Mouse (Mus musculus) lung, postnatal 0 days (tissue): ENCODE data around the gene Npr1. TPM values are rescaled to one million over a fixed set of nuclear protein-coding genes. Genes with fewer than 3 reads are reported as not detected.

ENCODE experiments used
- ATAC-seq: fragments of 200-750 bp; cut with Nextera tagmentation; 2 replicates; pipeline ENCODE4 v1.8.0; 2017; ENCODE audit warnings: moderate library complexity
- DNase-seq: peaks from one replicate; pipeline ENCODE4 v3.0.0-alpha.2; 2016; ENCODE audit warnings: low spot score
- H3K27ac ChIP-seq: fragments of 300-500 bp; sonication (generic); 2 replicates; pipeline ENCODE4 v1.5.1; 2014; ENCODE audit warnings: antibody characterized with exemption, mild to moderate bottlenecking, low read length, mixed read lengths
- H3K27me3 ChIP-seq: fragments of 300-500 bp; sonication (generic); replicated peaks from 2 replicates; pipeline ENCODE4 v1.6.1; 2014; ENCODE audit warnings: low read length, mixed read lengths; ENCODE audit not compliant: insufficient read depth
- H3K36me3 ChIP-seq: fragments of 300-500 bp; sonication (generic); 2 replicates; pipeline ENCODE4 v1.6.1; 2014; ENCODE audit warnings: low read length, mixed read lengths; ENCODE audit not compliant: insufficient read depth
- H3K4me1 ChIP-seq: fragments of 300-500 bp; sonication (generic); 2 replicates; pipeline ENCODE4 v1.6.1; 2014; ENCODE audit warnings: antibody characterized with exemption, low read depth, low read length, mixed read lengths; ENCODE audit not compliant: insufficient read depth
- H3K4me2 ChIP-seq: fragments of 300-500 bp; sonication (generic); replicated peaks from 2 replicates; pipeline ENCODE4 v1.6.1; 2014; ENCODE audit warnings: low read depth, mild to moderate bottlenecking, low read length, moderate library complexity, mixed read lengths
- H3K4me3 ChIP-seq: fragments of 300-500 bp; sonication (generic); 2 replicates; pipeline ENCODE4 v1.5.1; 2014; ENCODE audit warnings: low read depth, low read length
- H3K9ac ChIP-seq: fragments of 300-500 bp; sonication (generic); replicated peaks from 2 replicates; pipeline ENCODE4 v1.6.1; 2014; ENCODE audit warnings: low read depth, mild to moderate bottlenecking
- H3K9me3 ChIP-seq: fragments of 300-500 bp; sonication (generic); 2 replicates; pipeline ENCODE4 v1.6.1; 2016; ENCODE audit warnings: low read length, mixed read lengths
- CTCF ChIP-seq: IDR thresholded peaks from 2 replicates; pipeline ENCODE4 v1.5.1; 2016; ENCODE audit warnings: antibody characterized with exemption, mild to moderate bottlenecking
- EP300 ChIP-seq: IDR thresholded peaks from 2 replicates; pipeline ENCODE4 v1.6.1; 2016; ENCODE audit warnings: antibody characterized with exemption, mild to moderate bottlenecking, control low read depth
- WGBS: fragments of 180-500 bp; shearing (Covaris S2); extraction: QIAGEN DNeasy Blood & Tissue Kit; methylation state at CpG from one replicate; pipeline ENCODE4 v1.1.7; 2014; 5-methylcytosine and 5-hydroxymethylcytosine counted together
- polyA plus RNA-seq: library from polyadenylated mRNA; unstranded; fragments of >200 nt; fragmentation: Nextera tagmentation; extraction: Ambion mirVana; gene quantifications from 2 replicates; pipeline ENCODE4 v1.2.1, GENCODE M21; 2015

Gene Npr1
- polyA plus RNA-seq, 1 experiment from 2014 or later = 30.0 TPM

DNA sequence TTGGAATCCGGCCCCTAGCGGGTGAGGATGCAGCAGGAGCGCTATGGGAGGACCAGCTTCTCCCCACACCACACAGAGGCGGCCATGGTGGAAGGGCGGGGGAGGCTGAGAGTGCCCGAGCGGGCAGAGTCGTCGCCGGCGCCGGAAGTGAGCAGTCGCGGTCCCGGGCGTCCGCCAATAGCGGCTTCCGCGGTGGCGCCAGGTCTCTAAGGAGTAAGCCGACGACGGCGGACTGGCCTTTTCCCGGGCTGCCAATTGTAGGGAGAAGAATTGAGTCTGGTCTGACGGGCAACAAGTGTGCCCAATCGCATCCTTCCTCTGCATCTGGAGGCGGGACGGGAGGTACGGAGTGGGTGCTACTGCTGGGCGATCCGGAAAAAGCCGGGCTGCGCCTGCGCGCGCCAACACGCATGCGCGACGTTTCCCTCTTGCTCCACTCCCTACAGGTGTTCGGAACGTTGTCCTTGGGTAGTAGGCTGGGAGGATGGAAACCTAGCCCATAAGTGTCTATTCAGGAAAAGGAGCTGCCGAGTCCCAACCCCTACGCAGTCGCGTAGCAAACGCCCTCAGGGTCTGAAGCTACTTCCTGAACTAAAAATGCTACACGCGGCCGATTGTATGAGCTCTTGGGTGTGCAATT, 32.2 kb downstream of the Npr1 start, which contains the start of gene Ints3:
Gene Ints3 (minus strand): TSS at position 242 of the 640 bp plus-strand sequence.
- peaks cover 21% of the 10 kb centered on the region; the same call in 1 of the 2 replicates for H3K4me1 ChIP-seq
- ATAC-seq = peak; percentile 99
- WGBS = under 1% methylated on average over 52 of the region's 52 CpGs
- peak within 1 kb of the TSS; percentile 65 for H3K4me3 ChIP-seq
- H3K27ac ChIP-seq = peak within 1 kb of the TSS; percentile 98
- H3K4me2 ChIP-seq = peak within 1 kb of the TSS; percentile 92
- no peaks in the 10 kb centered on the region for H3K36me3 ChIP-seq
- peak within 1 kb of the TSS; percentile 78 for H3K9ac ChIP-seq
- H3K9me3 ChIP-seq = no peaks in the 10 kb centered on the region
- DNase-seq = peak; percentile 100
- no peaks in the 10 kb centered on the region for H3K27me3 ChIP-seq
- peak; percentile 23 for TF ChIP-seq CTCF
- no peak for TF ChIP-seq EP300

GRCm38 (mm10) chr3:90432811-90433219, 32.9 kb downstream of the Npr1 start:
- ATAC-seq = peak; percentile 5; the same call in 1 of the 2 replicates
- Histone ChIP-seq H3K4me1 (peaks cover 25% of the 10 kb centered on the region; the same call in 1 of the 2 replicates), H3K27ac (peak overlapping the region; percentile 98), H3K27me3 (no peaks in the 10 kb centered on the region), H3K4me3 (peak overlapping the region; percentile 65), H3K9ac (peak overlapping the region; percentile 78), H3K9me3 (no peaks in the 10 kb centered on the region), H3K36me3 (no peaks in the 10 kb centered on the region), H3K4me2 (peak overlapping the region; percentile 92)
- 2% methylated on average over 12 of the region's 12 CpGs for WGBS
- TF ChIP-seq EP300 (no peak), CTCF (no peak)
- DNase-seq = peak; percentile 59

DNA sequence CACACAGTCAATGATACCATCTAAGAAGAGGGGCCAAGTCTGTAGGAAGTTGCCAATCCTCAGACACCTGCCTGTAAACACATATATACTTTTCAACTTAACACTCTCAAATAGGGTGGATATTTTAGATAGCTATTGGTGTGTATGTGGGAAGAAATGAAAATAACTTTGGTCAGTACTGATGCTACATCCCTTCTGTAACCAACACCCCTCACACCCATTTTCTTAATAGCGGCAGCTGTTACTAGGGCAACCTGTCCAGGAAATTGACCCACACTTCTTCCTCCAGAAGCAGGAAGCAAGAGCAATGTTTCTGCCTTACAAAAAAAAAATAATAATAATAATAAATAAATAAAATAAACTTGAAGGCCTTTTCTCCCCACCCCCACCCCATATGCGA, 33.3 kb downstream of the Npr1 start:
- TF ChIP-seq EP300 = no peak
- TF ChIP-seq CTCF = no peak

DNA sequence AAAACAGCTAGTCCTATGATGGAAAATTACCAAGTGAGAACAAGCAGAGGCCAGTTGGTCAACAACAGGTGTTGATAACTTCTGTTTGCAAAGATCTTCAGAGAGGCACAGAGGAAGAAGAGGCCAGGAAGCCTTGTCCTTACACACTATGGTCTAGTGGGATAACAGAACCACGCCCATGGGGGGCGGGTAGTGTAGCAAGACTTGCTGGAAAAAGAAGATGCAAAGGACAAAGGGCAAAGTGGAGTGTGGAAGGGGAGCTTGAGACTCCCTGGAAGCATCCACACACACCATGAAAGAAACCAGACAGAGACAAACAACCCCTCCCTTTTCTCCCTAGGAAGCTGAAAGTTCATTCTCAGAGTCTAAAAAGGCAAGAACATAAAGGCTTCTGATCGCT, 36.1 kb downstream of the Npr1 start:
- H3K4me1 ChIP-seq = peaks cover 25% of the 10 kb centered on the region; the same call in 1 of the 2 replicates
- H3K27me3 ChIP-seq = no peaks in the 10 kb centered on the region
- no peaks in the 10 kb centered on the region for H3K9me3 ChIP-seq
- H3K4me2 ChIP-seq = no peak overlapping the region
- no peak overlapping the region for H3K4me3 ChIP-seq
- TF ChIP-seq CTCF = no peak
- TF ChIP-seq EP300 = no peak
- no peak overlapping the region for H3K9ac ChIP-seq
- no peaks in the 10 kb centered on the region for H3K36me3 ChIP-seq
- ATAC-seq (no peak), DNase-seq (no peak)
- no peak overlapping the region for H3K27ac ChIP-seq
- 81% methylated on average over 3 of the region's 3 CpGs for WGBS

More for the DNA sequence above, 33.3 kb downstream of the Npr1 start:
- no peaks in the 10 kb centered on the region for H3K36me3 ChIP-seq
- DNase-seq (peak; percentile 11), ATAC-seq (no peak)
- H3K27ac ChIP-seq = peak overlapping the region; percentile 98; the same call in 1 of the 2 replicates
- peaks cover 25% of the 10 kb centered on the region; the same call in 1 of the 2 replicates for H3K4me1 ChIP-seq
- WGBS = 26% methylated on average over 2 of the region's 2 CpGs
- H3K9me3 ChIP-seq = no peaks in the 10 kb centered on the region
- no peaks in the 10 kb centered on the region for H3K27me3 ChIP-seq
- H3K4me3 ChIP-seq = peak overlapping the region; percentile 65
- H3K9ac ChIP-seq = no peak overlapping the region
- H3K4me2 ChIP-seq = peak overlapping the region; percentile 92

DNA sequence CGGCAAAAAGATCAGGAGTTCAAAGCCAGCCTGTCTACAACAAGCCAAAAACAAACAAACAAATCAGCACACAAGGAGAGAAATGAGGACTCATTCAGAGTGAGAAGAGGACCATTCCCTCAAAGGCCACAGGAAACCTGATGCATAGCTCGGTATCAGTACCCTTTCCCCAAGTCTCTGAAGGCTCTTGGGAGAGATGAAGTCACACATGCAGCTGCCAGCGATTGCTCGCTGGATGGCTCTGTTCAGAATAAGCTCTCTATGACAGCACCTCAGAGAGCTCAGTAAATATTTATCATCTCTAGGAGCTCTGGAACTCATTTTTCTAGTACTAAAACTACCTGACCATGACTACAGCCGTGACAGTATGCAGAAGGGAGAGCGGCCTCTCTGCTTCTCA, 37.5 kb downstream of the Npr1 start:
- no peak overlapping the region for H3K4me3 ChIP-seq
- ATAC-seq = no peak
- no peak overlapping the region for H3K27ac ChIP-seq
- no peak for TF ChIP-seq EP300
- no peak for TF ChIP-seq CTCF
- H3K4me1 ChIP-seq = peaks cover 22% of the 10 kb centered on the region; the same call in 1 of the 2 replicates
- DNase-seq = peak; percentile 33
- H3K27me3 ChIP-seq = no peaks in the 10 kb centered on the region
- H3K9me3 ChIP-seq = no peaks in the 10 kb centered on the region
- peaks cover under 1% of the 10 kb centered on the region; the same call in 1 of the 2 replicates for H3K36me3 ChIP-seq
- H3K9ac ChIP-seq = no peak overlapping the region
- 59% methylated on average over 6 of the region's 6 CpGs for WGBS
- H3K4me2 ChIP-seq = no peak overlapping the region

- 100% methylated on average over 1 of the region's 1 CpGs for WGBS
- H3K27ac ChIP-seq = no peak overlapping the region
Observed at GRCm38 (mm10) chr3:90427574-90427973, 38.1 kb downstream of the Npr1 start.

More at GRCm38 (mm10) chr3:90427574-90427973, 38.1 kb downstream of the Npr1 start:
- Histone ChIP-seq H3K9ac (no peak overlapping the region), H3K36me3 (peaks cover 3% of the 10 kb centered on the region; the same call in 1 of the 2 replicates), H3K4me3 (no peak overlapping the region), H3K4me2 (no peak overlapping the region), H3K9me3 (no peaks in the 10 kb centered on the region), H3K4me1 (peaks cover 22% of the 10 kb centered on the region; the same call in 1 of the 2 replicates), H3K27me3 (no peaks in the 10 kb centered on the region)
- TF ChIP-seq CTCF = no peak
- no peak for TF ChIP-seq EP300
- peak; percentile 23 for DNase-seq
- no peak for ATAC-seq
